Mouse (Mus musculus) kidney, postnatal 0 days (tissue): ENCODE results near the gene Krtap4-16. TPM values are rescaled to one million over a fixed set of nuclear protein-coding genes. Genes with fewer than 3 reads are reported as not detected.
"Not testable (repeated sequence)": the region's sequence is repeated elsewhere in the genome, so short reads cannot be mapped to it uniquely, and the experiment has no call there.

Experiments used
- ATAC-seq: fragments of 200-750 bp; cut with Nextera tagmentation; replicated peaks from 2 replicates; pipeline ENCODE4 v1.8.0; 2017; ENCODE audit warnings: low read depth, moderate number of reproducible peaks, moderate TSS enrichment, moderate library complexity; ENCODE audit not compliant: low FRiP score
- DNase-seq: peaks from one replicate; pipeline ENCODE4 v3.0.0-alpha.2; 2016; ENCODE audit warnings: low spot score
- H3K27ac ChIP-seq: fragments of 300-500 bp; sonication (generic); 2 replicates; pipeline ENCODE4 v1.5.1; 2014; ENCODE audit warnings: mild to moderate bottlenecking
- H3K27me3 ChIP-seq: fragments of 300-500 bp; sonication (generic); 2 replicates; pipeline ENCODE4 v1.6.1; 2014; ENCODE audit warnings: low read length, mixed read lengths; ENCODE audit not compliant: insufficient read depth
- H3K36me3 ChIP-seq: fragments of 300-500 bp; sonication (generic); 2 replicates; pipeline ENCODE4 v1.6.1; 2014; ENCODE audit warnings: low read length, mixed read lengths; ENCODE audit not compliant: insufficient read depth
- H3K4me1 ChIP-seq: fragments of 300-500 bp; sonication (generic); replicated peaks from 2 replicates; pipeline ENCODE4 v1.6.1; 2014; ENCODE audit warnings: antibody characterized with exemption, low read length, mixed read lengths; ENCODE audit not compliant: insufficient read depth
- H3K4me2 ChIP-seq: fragments of 300-500 bp; sonication (generic); 2 replicates; pipeline ENCODE4 v1.6.1; 2014; ENCODE audit warnings: mild to moderate bottlenecking, low read length, moderate library complexity, mixed read lengths
- H3K4me3 ChIP-seq: fragments of 300-500 bp; sonication (generic); replicated peaks from 2 replicates; pipeline ENCODE4 v1.5.1; 2014; ENCODE audit warnings: low read depth, low read length
- H3K9ac ChIP-seq: fragments of 300-500 bp; sonication (generic); 2 replicates; pipeline ENCODE4 v1.6.1; 2014; ENCODE audit warnings: low read depth, low read length
- H3K9me3 ChIP-seq: fragments of 300-500 bp; sonication (generic); replicated peaks from 2 replicates; pipeline ENCODE4 v1.6.1; 2016; ENCODE audit warnings: low read length, inconsistent platforms, mixed read lengths
- CTCF ChIP-seq: IDR thresholded peaks from 2 replicates; pipeline ENCODE4 v1.5.1; 2016; ENCODE audit warnings: antibody characterized with exemption, low read depth, mild to moderate bottlenecking, moderate library complexity
- WGBS: fragments of 180-500 bp; shearing (Covaris S2); extraction: QIAGEN DNeasy Blood & Tissue Kit; methylation state at CpG from one replicate; pipeline ENCODE4 v1.1.7; 2014; 5-methylcytosine and 5-hydroxymethylcytosine counted together
- polyA plus RNA-seq: library from polyadenylated mRNA; unstranded; fragments of >200 nt; fragmentation: Nextera tagmentation; extraction: Ambion mirVana; gene quantifications from 2 replicates; pipeline ENCODE4 v1.2.1, GENCODE M21; 2015

The Krtap4-16 gene
- polyA plus RNA-seq = not detected in 2 replicates

GRCm38 (mm10) chr11:99851508-99851907 is at the start of gene Krtap4-16:
Gene Krtap4-16, minus strand, starts transcription at chr11:99851608.
- no peak for DNase-seq
- H3K36me3 ChIP-seq = no peaks in the 10 kb centered on the region
- no peak within 1 kb of the TSS for H3K4me2 ChIP-seq
- H3K9ac ChIP-seq = no peak within 1 kb of the TSS
- ATAC-seq = no peak
- no peak within 1 kb of the TSS for H3K27ac ChIP-seq
- H3K9me3 ChIP-seq = no peaks in the 10 kb centered on the region
- no peaks in the 10 kb centered on the region for H3K4me1 ChIP-seq
- no peak within 1 kb of the TSS for H3K4me3 ChIP-seq
- H3K27me3 ChIP-seq = no peaks in the 10 kb centered on the region
- no peak for TF ChIP-seq CTCF

DNA sequence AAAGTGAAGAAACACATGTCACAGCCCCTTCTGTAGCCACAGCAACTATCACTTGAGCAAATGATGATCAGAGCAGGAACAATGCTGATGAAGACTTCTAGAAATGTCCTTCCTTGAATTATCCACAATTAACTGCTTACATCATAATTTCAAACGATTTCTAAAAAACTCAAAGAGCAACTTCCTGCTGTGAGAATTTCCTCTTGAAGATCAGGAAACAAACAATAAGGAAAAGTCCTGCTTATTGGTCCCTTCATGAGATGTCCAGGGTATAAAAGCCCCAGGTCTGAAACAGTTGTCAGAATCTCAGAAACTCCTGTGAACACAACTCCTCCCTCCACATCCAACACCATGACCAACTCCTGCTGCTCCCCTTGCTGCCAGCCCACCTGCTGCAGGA is 27.5 kb upstream of the Krtap4-16 start, which contains the start of gene Gm11567:
Gene Gm11567 (plus strand): TSS at position 301 of the 400 bp plus-strand sequence.
- not testable (repeated sequence) for H3K36me3 ChIP-seq, H3K9me3 ChIP-seq, H3K4me1 ChIP-seq, DNase-seq, H3K27me3 ChIP-seq, ATAC-seq, H3K27ac ChIP-seq, H3K9ac ChIP-seq, H3K4me3 ChIP-seq, H3K4me2 ChIP-seq
- 64% methylated on average over 1 of the region's 1 CpGs for WGBS

DNA sequence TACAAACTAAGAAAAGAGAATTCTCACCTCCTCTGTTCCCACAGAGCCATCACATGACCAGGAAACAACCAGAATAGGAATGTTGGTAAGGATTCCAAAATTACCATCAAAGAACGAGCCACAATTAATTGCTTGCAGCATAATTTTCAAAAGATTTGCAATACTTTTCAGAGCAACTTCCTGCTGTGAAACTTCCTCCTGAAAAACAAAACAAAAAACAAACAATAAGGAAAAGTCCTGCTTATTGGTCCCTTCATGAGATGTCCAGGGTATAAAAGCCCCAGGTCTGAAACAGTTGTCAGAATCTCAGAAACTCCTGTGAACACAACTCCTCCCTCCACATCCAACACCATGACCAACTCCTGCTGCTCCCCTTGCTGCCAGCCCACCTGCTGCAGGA is 21.7 kb upstream of the Krtap4-16 start, which contains the start of gene Krtap9-1:
Gene Krtap9-1 (plus strand): TSS at position 301 of the 400 bp plus-strand sequence.
- not testable (repeated sequence) for H3K27ac ChIP-seq, H3K27me3 ChIP-seq, H3K4me1 ChIP-seq, H3K4me2 ChIP-seq, ATAC-seq, H3K4me3 ChIP-seq, H3K36me3 ChIP-seq, H3K9me3 ChIP-seq, H3K9ac ChIP-seq, DNase-seq
- 74% methylated on average over 1 of the region's 1 CpGs for WGBS

GRCm38 (mm10) chr11:99864176-99864575 is 12.8 kb upstream of the Krtap4-16 start, which contains the start of gene Gm11559:
Gene Gm11559, plus strand, starts transcription at chr11:99864476.
- H3K27ac ChIP-seq, ATAC-seq, H3K4me1 ChIP-seq, H3K9me3 ChIP-seq, H3K4me2 ChIP-seq, H3K36me3 ChIP-seq, H3K4me3 ChIP-seq, H3K9ac ChIP-seq, H3K27me3 ChIP-seq, DNase-seq: not testable (repeated sequence)
- WGBS = 57% methylated on average over 1 of the region's 1 CpGs

GRCm38 (mm10) chr11:99858761-99859160 is 7.4 kb upstream of the Krtap4-16 start:
- TF ChIP-seq CTCF = no peak

DNA sequence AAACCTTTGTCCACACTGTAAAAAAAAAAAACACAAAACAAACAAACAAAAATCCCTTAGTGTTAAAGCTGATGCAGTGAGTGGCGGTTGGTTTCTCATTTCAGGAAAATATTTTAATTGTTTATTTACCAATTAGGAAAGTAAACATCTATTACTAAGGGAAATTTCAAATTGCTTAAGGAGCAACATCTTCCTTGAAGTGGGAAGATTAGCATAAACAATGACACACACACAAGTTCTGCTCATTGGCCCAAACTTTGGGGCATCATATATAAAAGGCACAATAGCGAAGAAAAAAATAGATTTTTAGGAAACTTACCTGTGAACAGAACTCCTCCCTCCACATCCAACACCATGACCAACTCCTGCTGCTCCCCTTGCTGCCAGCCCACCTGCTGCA is 6.2 kb upstream of the Krtap4-16 start, which contains the start of gene Gm11568:
Gene Gm11568 (plus strand): TSS at position 301 of the 400 bp plus-strand sequence.
- no peaks in the 10 kb centered on the region for H3K4me1 ChIP-seq
- no peak for TF ChIP-seq CTCF
- no peak within 1 kb of the TSS for H3K27ac ChIP-seq
- H3K9ac ChIP-seq = no peak within 1 kb of the TSS
- ATAC-seq (no peak), DNase-seq (no peak)
- H3K4me3 ChIP-seq = no peak within 1 kb of the TSS
- no peaks in the 10 kb centered on the region for H3K27me3 ChIP-seq
- no peaks in the 10 kb centered on the region for H3K36me3 ChIP-seq
- H3K4me2 ChIP-seq = no peak within 1 kb of the TSS
- H3K9me3 ChIP-seq = no peaks in the 10 kb centered on the region
- 76% methylated on average over 2 of the region's 2 CpGs for WGBS

More at GRCm38 (mm10) chr11:99858761-99859160, 7.4 kb upstream of the Krtap4-16 start:
- DNase-seq (no peak), ATAC-seq (no peak)
- H3K9ac ChIP-seq = no peak overlapping the region
- 74% methylated on average over 2 of the region's 2 CpGs for WGBS
- H3K27ac ChIP-seq = no peak overlapping the region
- H3K27me3 ChIP-seq = no peaks in the 10 kb centered on the region
- H3K4me3 ChIP-seq = no peak overlapping the region
- H3K4me1 ChIP-seq = no peaks in the 10 kb centered on the region
- no peaks in the 10 kb centered on the region for H3K36me3 ChIP-seq
- H3K4me2 ChIP-seq = no peak overlapping the region
- no peaks in the 10 kb centered on the region for H3K9me3 ChIP-seq

DNA sequence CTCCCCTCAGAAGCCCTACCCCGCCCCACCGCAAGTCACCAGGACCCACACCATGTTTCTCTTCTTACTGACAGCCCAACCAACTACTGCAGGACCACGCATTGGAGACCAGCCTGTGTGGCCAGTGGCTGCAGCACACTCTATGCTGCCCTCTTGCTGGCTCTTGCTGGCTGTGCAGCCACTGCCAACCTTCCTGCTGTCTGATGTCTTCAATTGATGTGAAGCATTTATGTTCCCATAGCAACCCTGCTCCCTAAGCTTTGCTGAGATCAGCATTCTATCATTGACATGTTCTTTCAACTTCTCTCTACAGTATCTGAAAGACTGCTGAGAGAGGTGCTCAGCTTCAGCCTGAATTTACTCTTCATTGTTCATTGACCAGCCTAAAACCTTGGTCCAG is 2.7 kb upstream of the Krtap4-16 start:
- ATAC-seq = no peak
- Histone ChIP-seq H3K9ac (no peak overlapping the region), H3K4me1 (no peaks in the 10 kb centered on the region), H3K27me3 (no peaks in the 10 kb centered on the region), H3K4me2 (no peak overlapping the region), H3K9me3 (no peaks in the 10 kb centered on the region), H3K27ac (no peak overlapping the region), H3K36me3 (no peaks in the 10 kb centered on the region), H3K4me3 (no peak overlapping the region)
- peak; percentile 61 for TF ChIP-seq CTCF
- 58% methylated on average over 3 of the region's 3 CpGs for WGBS
- DNase-seq = peak; percentile 21
